Mouse (Mus musculus): ENCODE measurements at regions not wholly inside any gene's neighbourhood (a gene's known extent, or its start where the extent isn't known, plus 50 kb on each side); places are given as distances from the start of the nearest gene placed in this dataset.
A peak's percentile ranks its signal among the peaks of the same experiment; 100 is the strongest.
"Not testable (repeated sequence)": the region's sequence is repeated elsewhere in the genome, so short reads cannot be mapped to it uniquely, and the experiment has no call there.

GRCm38 (mm10) chr1:112486046-112486445 lies 621.3 kb upstream of the Dsel start:
- not testable (repeated sequence) for H3K9ac ChIP-seq (ENCODE audit: low read depth, low read length); ATAC-seq; H3K27me3 ChIP-seq (ENCODE audit: control insufficient read depth, insufficient read depth, low read depth, low read length); H3K4me1 ChIP-seq (ENCODE audit: control insufficient read depth, insufficient read depth, low read length); H3K4me3 ChIP-seq (ENCODE audit: low read depth, low read length); H3K4me2 ChIP-seq (ENCODE audit: low read length); H3K9me3 ChIP-seq (replicated peaks; ENCODE audit: control insufficient read depth, low read length, poor library complexity, severe bottlenecking); H3K27ac ChIP-seq (ENCODE audit: low read length); H3K36me3 ChIP-seq (ENCODE audit: control insufficient read depth, insufficient read depth, low read length)
- WGBS, result 86% methylated on average over 5 of the region's 5 CpGs

GRCm38 (mm10) chr1:112456047-112456446 lies 591.3 kb upstream of the Dsel start:
- peak; percentile 49 for ATAC-seq
- Histone ChIP-seq H3K4me1 (ENCODE audit: control insufficient read depth, insufficient read depth, low read length) (no peaks in the 10 kb centered on the region), H3K9ac (ENCODE audit: low read depth, low read length) (no peak overlapping the region), H3K4me2 (ENCODE audit: low read length) (no peak overlapping the region), H3K36me3 (ENCODE audit: control insufficient read depth, insufficient read depth, low read length) (no peaks in the 10 kb centered on the region), H3K9me3 (replicated peaks; ENCODE audit: control insufficient read depth, low read length, poor library complexity, severe bottlenecking) (no peaks in the 10 kb centered on the region), H3K4me3 (ENCODE audit: low read depth, low read length) (no peak overlapping the region), H3K27ac (ENCODE audit: low read length) (no peak overlapping the region), H3K27me3 (ENCODE audit: control insufficient read depth, insufficient read depth, low read depth, low read length) (no peaks in the 10 kb centered on the region)
- WGBS, result 35% methylated on average over 11 of the region's 11 CpGs

GRCm38 (mm10) chr1:112452390-112452789 lies 587.7 kb upstream of the Dsel start:
- Histone ChIP-seq H3K36me3 (ENCODE audit: control insufficient read depth, insufficient read depth, low read length) (no peaks in the 10 kb centered on the region), H3K9ac (ENCODE audit: low read depth, low read length) (no peak overlapping the region), H3K27me3 (ENCODE audit: control insufficient read depth, insufficient read depth, low read depth, low read length) (no peaks in the 10 kb centered on the region), H3K4me2 (ENCODE audit: low read length) (no peak overlapping the region), H3K4me3 (ENCODE audit: low read depth, low read length) (no peak overlapping the region), H3K9me3 (replicated peaks; ENCODE audit: control insufficient read depth, low read length, poor library complexity, severe bottlenecking) (no peaks in the 10 kb centered on the region), H3K4me1 (ENCODE audit: control insufficient read depth, insufficient read depth, low read length) (no peaks in the 10 kb centered on the region), H3K27ac (ENCODE audit: low read length) (no peak overlapping the region)
- ATAC-seq, result no peak

GRCm38 (mm10) chr1:112451622-112452021 lies 586.9 kb upstream of the Dsel start:
- H3K27ac ChIP-seq (ENCODE audit: low read length), result no peak overlapping the region
- no peaks in the 10 kb centered on the region for H3K36me3 ChIP-seq (ENCODE audit: control insufficient read depth, insufficient read depth, low read length)
- no peak overlapping the region for H3K4me3 ChIP-seq (ENCODE audit: low read depth, low read length)
- no peak overlapping the region for H3K9ac ChIP-seq (ENCODE audit: low read depth, low read length)
- no peaks in the 10 kb centered on the region for H3K9me3 ChIP-seq (replicated peaks; ENCODE audit: control insufficient read depth, low read length, poor library complexity, severe bottlenecking)
- 12% methylated on average over 2 of the region's 2 CpGs for WGBS
- ATAC-seq, result peak; percentile 79
- H3K4me2 ChIP-seq (ENCODE audit: low read length), result no peak overlapping the region
- no peaks in the 10 kb centered on the region for H3K4me1 ChIP-seq (ENCODE audit: control insufficient read depth, insufficient read depth, low read length)
- no peaks in the 10 kb centered on the region for H3K27me3 ChIP-seq (ENCODE audit: control insufficient read depth, insufficient read depth, low read depth, low read length)

DNA sequence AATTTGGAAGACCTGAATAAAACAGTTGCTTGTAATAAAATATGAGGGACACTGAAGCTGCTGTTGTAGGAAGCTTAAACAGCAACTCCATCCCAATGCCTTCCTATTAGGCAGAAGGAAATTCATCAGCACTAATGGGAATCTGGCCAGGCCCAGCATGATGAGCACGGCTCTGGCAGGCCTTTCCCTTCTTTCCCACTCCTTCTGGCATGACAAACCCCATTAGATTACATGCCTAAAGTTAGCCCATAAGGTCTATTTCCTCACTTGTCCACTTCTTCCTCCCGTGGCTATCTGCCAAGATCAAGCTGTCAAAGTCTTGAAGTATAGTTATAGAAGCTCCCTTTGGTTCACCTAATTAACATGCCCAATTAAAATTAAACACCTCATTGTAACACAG lies 574.4 kb upstream of the Dsel start:
- H3K4me1 ChIP-seq (ENCODE audit: control insufficient read depth, insufficient read depth, low read length), result no peaks in the 10 kb centered on the region
- no peaks in the 10 kb centered on the region for H3K36me3 ChIP-seq (ENCODE audit: control insufficient read depth, insufficient read depth, low read length)
- no peak for ATAC-seq
- 82% methylated on average over 2 of the region's 2 CpGs for WGBS
- no peak overlapping the region for H3K9ac ChIP-seq (ENCODE audit: low read depth, low read length)
- no peaks in the 10 kb centered on the region for H3K27me3 ChIP-seq (ENCODE audit: control insufficient read depth, insufficient read depth, low read depth, low read length)
- H3K27ac ChIP-seq (ENCODE audit: low read length), result no peak overlapping the region
- H3K9me3 ChIP-seq (replicated peaks; ENCODE audit: control insufficient read depth, low read length, poor library complexity, severe bottlenecking), result no peaks in the 10 kb centered on the region
- H3K4me3 ChIP-seq (ENCODE audit: low read depth, low read length), result no peak overlapping the region
- no peak overlapping the region for H3K4me2 ChIP-seq (ENCODE audit: low read length)

- peak overlapping the region; percentile 62 for H3K4me3 ChIP-seq (ENCODE audit: low read depth, low read length)
- no peaks in the 10 kb centered on the region for H3K9me3 ChIP-seq (replicated peaks; ENCODE audit: control insufficient read depth, low read length, poor library complexity, severe bottlenecking)
- peak overlapping the region; percentile 74 for H3K9ac ChIP-seq (ENCODE audit: low read depth, low read length)
- H3K27ac ChIP-seq (ENCODE audit: low read length), result peak overlapping the region; percentile 79
- H3K36me3 ChIP-seq (ENCODE audit: control insufficient read depth, insufficient read depth, low read length), result no peaks in the 10 kb centered on the region
- peak; percentile 99 for ATAC-seq
- H3K27me3 ChIP-seq (ENCODE audit: control insufficient read depth, insufficient read depth, low read depth, low read length), result no peaks in the 10 kb centered on the region
- 2% methylated on average over 37 of the region's 37 CpGs for WGBS
- H3K4me2 ChIP-seq (ENCODE audit: low read length), result peak overlapping the region; percentile 67
- H3K4me1 ChIP-seq (ENCODE audit: control insufficient read depth, insufficient read depth, low read length), result no peaks in the 10 kb centered on the region
These were observed 551.8 kb upstream of the Dsel start for GRCm38 (mm10) chr1:112416350-112417083.

DNA sequence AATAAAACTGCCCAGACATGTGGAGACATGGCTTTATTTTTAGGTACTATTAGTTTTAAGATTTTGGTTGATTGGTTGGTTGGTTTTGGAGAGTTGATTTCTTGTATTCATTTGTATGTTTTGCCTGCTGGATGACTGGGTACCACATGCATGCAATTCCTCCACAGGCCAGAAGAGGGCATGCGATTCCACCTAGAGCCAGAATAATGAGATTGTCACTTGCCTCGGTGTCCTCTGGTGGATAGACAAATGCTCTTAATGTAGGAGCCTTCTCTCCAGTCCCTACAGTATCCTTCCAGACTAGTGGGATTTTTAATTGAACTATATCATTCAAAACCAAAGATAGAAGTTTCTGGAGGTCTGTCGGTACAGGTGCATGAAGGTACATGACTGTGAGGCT lies 524.1 kb upstream of the Dsel start:
- no peaks in the 10 kb centered on the region for H3K4me1 ChIP-seq (ENCODE audit: control insufficient read depth, insufficient read depth, low read length)
- WGBS, result 37% methylated on average over 3 of the region's 3 CpGs
- no peaks in the 10 kb centered on the region for H3K9me3 ChIP-seq (replicated peaks; ENCODE audit: control insufficient read depth, low read length, poor library complexity, severe bottlenecking)
- H3K27ac ChIP-seq (ENCODE audit: low read length), result no peak overlapping the region
- H3K9ac ChIP-seq (ENCODE audit: low read depth, low read length), result no peak overlapping the region
- H3K4me3 ChIP-seq (ENCODE audit: low read depth, low read length), result no peak overlapping the region
- no peaks in the 10 kb centered on the region for H3K36me3 ChIP-seq (ENCODE audit: control insufficient read depth, insufficient read depth, low read length)
- ATAC-seq, result 0 out of 2 replicates have a peak, but pooled peaks have one; percentile 45
- H3K27me3 ChIP-seq (ENCODE audit: control insufficient read depth, insufficient read depth, low read depth, low read length), result no peaks in the 10 kb centered on the region
- no peak overlapping the region for H3K4me2 ChIP-seq (ENCODE audit: low read length)

DNA sequence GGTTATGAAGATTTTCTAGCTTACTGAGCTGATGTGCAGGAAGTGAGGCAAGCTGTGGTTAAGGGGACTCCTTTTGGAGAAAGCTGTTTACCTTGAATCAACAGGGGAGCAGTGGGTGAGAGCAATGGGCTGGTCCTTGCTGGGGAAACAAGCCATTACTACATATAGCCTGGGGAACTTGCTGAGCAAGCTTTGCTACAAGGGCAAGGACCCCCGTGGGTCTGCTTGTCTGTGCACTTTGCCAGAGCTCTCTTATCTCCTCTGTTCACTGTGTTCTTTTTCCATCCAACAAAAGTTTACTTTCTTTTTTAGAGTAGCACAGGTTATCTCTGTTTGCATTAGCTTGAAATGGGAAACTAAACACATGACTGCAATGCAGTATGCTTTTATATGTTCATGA lies 519.3 kb upstream of the Dsel start:
- H3K4me1 ChIP-seq (ENCODE audit: control insufficient read depth, insufficient read depth, low read length), result no peaks in the 10 kb centered on the region
- H3K4me2 ChIP-seq (ENCODE audit: low read length), result no peak overlapping the region
- H3K9ac ChIP-seq (ENCODE audit: low read depth, low read length), result no peak overlapping the region
- no peak overlapping the region for H3K4me3 ChIP-seq (ENCODE audit: low read depth, low read length)
- H3K9me3 ChIP-seq (replicated peaks; ENCODE audit: control insufficient read depth, low read length, poor library complexity, severe bottlenecking), result no peaks in the 10 kb centered on the region
- H3K27me3 ChIP-seq (ENCODE audit: control insufficient read depth, insufficient read depth, low read depth, low read length), result no peaks in the 10 kb centered on the region
- no peak overlapping the region for H3K27ac ChIP-seq (ENCODE audit: low read length)
- no peaks in the 10 kb centered on the region for H3K36me3 ChIP-seq (ENCODE audit: control insufficient read depth, insufficient read depth, low read length)
- no peak for ATAC-seq
- 67% methylated on average over 1 of the region's 1 CpGs for WGBS

- H3K4me1 ChIP-seq (ENCODE audit: control insufficient read depth, insufficient read depth, low read length), result no peaks in the 10 kb centered on the region
- no peak overlapping the region for H3K9ac ChIP-seq (ENCODE audit: low read depth, low read length)
- H3K27me3 ChIP-seq (ENCODE audit: control insufficient read depth, insufficient read depth, low read depth, low read length), result no peaks in the 10 kb centered on the region
- no peaks in the 10 kb centered on the region for H3K36me3 ChIP-seq (ENCODE audit: control insufficient read depth, insufficient read depth, low read length)
- H3K4me2 ChIP-seq (ENCODE audit: low read length), result no peak overlapping the region
- no peak overlapping the region for H3K27ac ChIP-seq (ENCODE audit: low read length)
- WGBS, result 19% methylated on average over 2 of the region's 2 CpGs
- peak; percentile 80 for ATAC-seq
- H3K4me3 ChIP-seq (ENCODE audit: low read depth, low read length), result no peak overlapping the region
- H3K9me3 ChIP-seq (replicated peaks; ENCODE audit: control insufficient read depth, low read length, poor library complexity, severe bottlenecking), result no peaks in the 10 kb centered on the region
These were observed 515.0 kb upstream of the Dsel start for GRCm38 (mm10) chr1:112379651-112380264.
